Mouse (Mus musculus) right cerebral cortex, adult 18-20 months (tissue): ENCODE measurements around the gene Cwf19l1.
"Not testable (repeated sequence)": the region's sequence is repeated elsewhere in the genome, so short reads cannot be mapped to it uniquely, and the experiment has no call there.

Source experiments
- DNase-seq: peaks from one replicate; pipeline ENCODE4 v3.0.0; 2022; ENCODE audit warnings: mixed read lengths

The Cwf19l1 gene

DNA sequence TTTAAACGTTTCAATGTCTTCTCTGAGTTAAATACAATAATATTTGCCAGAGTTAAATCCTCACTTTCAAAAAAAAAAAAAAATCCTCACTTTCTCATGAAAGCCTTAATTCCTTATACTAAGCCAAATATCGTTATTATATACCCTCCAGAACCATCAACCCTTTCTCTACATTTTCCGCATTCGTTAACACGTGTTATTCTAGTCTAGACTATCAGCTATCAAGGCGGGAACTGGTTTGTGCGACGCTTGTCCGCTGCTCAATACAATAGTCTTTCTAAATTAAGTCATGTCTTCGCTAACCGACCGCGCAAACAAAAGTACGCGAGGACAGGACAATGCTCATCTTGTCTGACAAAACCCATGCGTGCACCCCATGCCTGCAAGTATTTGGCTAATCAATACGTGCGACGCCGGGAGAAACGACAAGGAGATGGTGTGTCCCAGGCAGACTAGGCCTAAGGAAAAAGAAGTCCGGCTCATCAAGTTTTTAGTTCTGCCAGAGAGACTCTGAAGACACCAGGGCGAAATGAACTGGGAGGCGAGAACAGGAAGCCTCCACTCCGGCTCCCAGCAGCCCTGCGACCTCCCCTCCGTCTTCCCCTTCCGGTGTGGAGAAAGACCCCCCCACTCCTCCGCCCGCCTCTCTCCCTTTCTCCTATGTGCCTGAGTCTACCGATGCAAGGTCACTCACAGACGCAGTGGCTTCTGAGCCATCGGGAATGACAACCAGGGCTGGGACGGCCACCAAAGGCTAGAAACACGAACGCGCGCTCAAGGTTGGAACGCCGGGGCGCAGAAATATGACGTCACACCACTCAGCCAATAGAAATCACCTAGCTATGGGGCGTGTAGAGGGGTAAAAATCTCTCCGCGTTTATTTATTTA, at the start of gene Cwf19l1:
Gene Cwf19l1, minus strand, starts transcription at position 805 of the 888 bp plus-strand sequence.
- peak; percentile 90 for DNase-seq

DNA sequence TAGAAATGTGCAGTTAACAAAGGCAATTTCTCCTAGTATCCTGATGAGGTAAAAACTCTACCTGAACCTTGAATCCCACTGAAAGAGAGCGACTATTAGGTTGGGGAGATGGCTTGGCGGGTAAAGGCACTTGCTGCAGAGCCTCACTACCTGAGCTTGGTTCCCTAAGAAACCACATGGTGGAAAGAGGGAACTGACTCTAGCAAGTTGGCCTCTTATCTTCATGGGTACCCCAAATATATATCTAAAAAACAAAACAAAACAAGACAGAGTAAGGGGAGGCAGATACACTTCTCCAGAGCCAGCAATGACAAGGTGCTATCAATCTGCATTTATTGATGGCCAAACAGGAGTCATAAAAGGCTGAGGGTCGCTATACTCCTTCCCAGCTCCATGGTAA, 48.3 kb upstream of the Cwf19l1 start:
- DNase-seq: no peak

GRCm38 (mm10) chr19:44180502-44180901, 44.8 kb upstream of the Cwf19l1 start:
- DNase-seq: no peak

GRCm38 (mm10) chr19:44176741-44177140, 41.1 kb upstream of the Cwf19l1 start:
- DNase-seq: no peak

- no peak for DNase-seq
These were observed 39.2 kb upstream of the Cwf19l1 start for GRCm38 (mm10) chr19:44174835-44175234.

- no peak for DNase-seq
These were observed 25.8 kb upstream of the Cwf19l1 start for GRCm38 (mm10) chr19:44161515-44161914.

- DNase-seq: no peak
These were observed 23.7 kb upstream of the Cwf19l1 start for GRCm38 (mm10) chr19:44159386-44159785.

- no peak for DNase-seq
These were observed 21.3 kb upstream of the Cwf19l1 start for GRCm38 (mm10) chr19:44157005-44157404.

DNA sequence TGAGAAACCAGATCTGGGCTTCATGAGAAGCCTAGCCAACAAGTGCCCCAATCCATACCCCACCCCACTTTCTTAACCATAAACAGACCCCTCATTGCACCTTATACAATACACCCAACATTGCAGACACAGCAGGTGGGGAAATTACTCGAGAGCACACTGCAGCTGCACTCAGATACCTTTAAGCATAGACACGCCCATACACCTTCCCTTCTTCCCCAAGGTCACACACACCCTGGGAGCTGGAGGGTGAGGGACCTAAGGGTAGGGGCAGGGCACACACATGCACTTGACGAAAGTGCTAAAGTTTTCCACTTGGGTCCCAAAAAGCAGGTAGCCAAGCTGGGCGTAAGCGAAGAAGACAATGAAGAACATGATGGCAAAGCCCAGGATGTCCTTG, 18.1 kb upstream of the Cwf19l1 start:
- no peak for DNase-seq

- DNase-seq: no peak
These were observed 13.3 kb upstream of the Cwf19l1 start for GRCm38 (mm10) chr19:44148991-44149390.

GRCm38 (mm10) chr19:44148345-44148744, 12.7 kb upstream of the Cwf19l1 start:
- no peak for DNase-seq

- DNase-seq: no peak
These were observed 11.3 kb upstream of the Cwf19l1 start for GRCm38 (mm10) chr19:44146951-44147350.

GRCm38 (mm10) chr19:44146568-44146879, 10.8 kb upstream of the Cwf19l1 start:
- DNase-seq: no peak

- DNase-seq: peak; percentile 92
These were observed 10.3 kb upstream of the Cwf19l1 start, which contains the start of gene Bloc1s2 for GRCm38 (mm10) chr19:44145702-44146567. Gene Bloc1s2 (minus strand): TSS chr19:44146446.

DNA sequence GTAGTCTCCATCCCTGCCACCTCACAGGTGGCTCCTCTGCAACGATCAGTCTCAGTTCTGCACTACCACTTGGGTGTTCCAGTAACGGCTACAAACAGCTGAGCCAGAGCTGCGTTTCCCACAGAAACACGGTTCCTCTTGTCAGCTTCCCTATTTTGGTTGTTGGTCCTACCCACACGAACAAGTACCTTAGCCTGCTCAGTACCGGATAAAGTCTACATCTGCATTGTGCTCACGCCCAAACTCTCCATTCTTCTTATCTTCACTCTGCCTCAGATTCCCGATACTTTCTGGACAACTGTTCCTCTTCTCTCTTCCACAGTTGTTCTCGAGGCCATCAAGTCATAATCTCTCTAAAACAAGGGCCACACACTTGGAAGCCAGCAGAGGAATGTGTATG, 8.7 kb upstream of the Cwf19l1 start:
- no peak for DNase-seq

DNA sequence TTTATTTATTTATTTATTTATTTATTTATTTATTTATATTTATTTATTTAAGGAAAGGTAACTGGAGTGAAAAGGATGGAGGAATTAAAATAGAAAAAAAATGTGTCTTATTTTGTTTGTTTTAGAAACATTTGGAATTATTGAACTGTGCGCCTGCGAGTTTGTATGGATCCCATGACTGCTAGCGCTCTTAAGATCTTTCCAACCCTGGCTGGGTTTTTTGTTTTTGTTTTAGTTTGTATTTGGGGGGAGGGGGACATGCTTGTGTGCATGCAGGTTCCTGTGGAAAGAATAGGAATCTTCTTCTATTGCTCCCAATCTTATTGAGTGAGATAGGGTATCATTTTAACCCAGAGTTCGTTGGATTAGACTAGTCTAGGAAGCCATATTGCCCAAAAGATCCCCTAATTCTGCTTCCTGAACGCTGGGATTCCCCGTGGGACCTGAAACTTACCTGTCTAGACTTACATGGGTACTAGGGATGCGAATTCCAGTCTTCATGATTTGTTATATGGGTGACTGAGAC, 347 bp upstream of the Cwf19l1 start:
- DNase-seq: no peak

DNA sequence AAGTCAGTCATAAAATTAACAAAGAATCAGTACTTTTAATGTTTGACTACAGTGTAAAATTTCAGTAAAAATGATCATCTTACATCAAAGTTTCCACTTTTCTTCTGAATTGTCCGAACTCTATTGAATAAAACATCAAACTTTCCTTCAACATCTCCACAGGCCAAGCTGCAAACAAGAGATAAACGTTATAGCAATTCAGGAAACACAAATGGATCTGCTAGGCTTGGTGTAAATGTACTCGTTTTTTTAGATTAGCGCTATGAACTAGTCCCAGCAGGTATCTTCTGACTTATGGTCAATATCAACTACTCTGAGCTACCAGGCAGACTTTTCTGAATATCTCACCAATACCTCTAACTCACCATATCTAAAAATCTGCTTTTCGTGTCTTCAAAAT, 2.8 kb downstream of the Cwf19l1 start:
- DNase-seq: no peak

- no peak for DNase-seq
These were observed 7.1 kb downstream of the Cwf19l1 start for GRCm38 (mm10) chr19:44128560-44128959.

GRCm38 (mm10) chr19:44127729-44128497, 7.8 kb downstream of the Cwf19l1 start:
- DNase-seq: no peak

- no peak for DNase-seq
These were observed 14.5 kb downstream of the Cwf19l1 start for GRCm38 (mm10) chr19:44121137-44121536.

GRCm38 (mm10) chr19:44120686-44121085, 15.0 kb downstream of the Cwf19l1 start:
- DNase-seq: not testable (repeated sequence)

DNA sequence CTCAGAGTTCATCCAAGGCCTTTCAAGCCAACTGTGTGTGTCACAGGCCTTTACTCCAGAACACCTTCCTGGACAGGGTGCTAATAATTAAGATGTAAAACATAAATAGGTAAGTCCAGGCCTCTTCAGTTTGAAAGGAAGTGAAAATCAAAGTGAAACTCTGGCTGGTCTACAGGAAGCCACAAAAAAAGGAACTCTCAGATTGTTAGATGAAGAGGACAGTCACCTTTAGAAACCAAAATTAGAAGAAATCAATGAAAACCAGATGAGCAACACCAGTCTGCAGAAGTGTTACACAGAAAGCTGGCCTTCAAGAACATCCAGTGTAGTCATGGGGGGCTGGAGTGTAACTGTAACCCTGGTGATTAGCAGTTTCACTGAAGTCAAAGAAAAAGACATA, 17.9 kb downstream of the Cwf19l1 start:
- no peak for DNase-seq

DNA sequence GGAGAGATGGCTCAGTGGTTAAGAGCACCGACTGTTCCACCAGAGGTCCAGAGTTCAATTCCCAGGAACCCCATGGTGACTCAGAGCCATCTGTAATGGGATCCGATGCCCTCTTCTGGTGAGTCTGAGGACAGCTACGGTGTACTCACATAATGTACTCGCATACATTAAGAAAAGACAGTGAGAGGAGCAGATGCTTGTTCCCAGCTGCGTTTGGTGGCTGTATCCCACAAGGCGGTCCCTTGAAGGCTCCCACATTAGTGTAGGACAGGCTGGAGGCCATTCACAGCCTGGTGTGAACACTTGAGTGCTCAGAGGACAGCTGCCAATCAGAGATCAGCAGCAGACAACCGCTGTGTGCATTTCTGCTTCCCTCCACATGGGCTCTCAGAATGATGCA, 24.0 kb downstream of the Cwf19l1 start:
- no peak for DNase-seq
